Mouse (Mus musculus) heart, postnatal 14 days (tissue): ENCODE measurements at regions not wholly inside any gene's neighbourhood (a gene's known extent, or its start where the extent isn't known, plus 50 kb on each side); places are given as distances from the start of the nearest gene placed in this dataset.

Experiments
- DNase-seq, 2 experiments: peaks; one replicate each; pipeline ENCODE4 v3.0.0; 2021 to 2022
- intact Hi-C: fragments of 180-260 bp; cut with DNase I; formaldehyde crosslinking; loops from one replicate; pipeline ENCODE4 v1.15.1; 2025

GRCm38 (mm10) chr11:22675754-22676153 is 163.9 kb downstream of the Tmem17 start:
- DNase-seq: no peak
- intact Hi-C loops: no loop called here

GRCm38 (mm10) chr11:22677337-22677736 is 165.4 kb downstream of the Tmem17 start:
- peak; percentile 31 to 47 for DNase-seq
- intact Hi-C loops: no loop called here

- intact Hi-C loops: no loop called here
- no peak for DNase-seq
These were observed 172.7 kb downstream of the Tmem17 start for GRCm38 (mm10) chr11:22684576-22684975.

GRCm38 (mm10) chr11:22690829-22691228 is 169.9 kb downstream of the B3gnt2 start:
- intact Hi-C loops: loop anchor here (5.0 kb wide), 1 partner anchor 266 kb away; no protein-coding TSS in a partner anchor
- no peak for DNase-seq

- DNase-seq: no peak
- intact Hi-C loops: loop anchor here (5.0 kb wide), 1 partner anchor 265 kb away; no protein-coding TSS in a partner anchor
These were observed 168.4 kb downstream of the B3gnt2 start for GRCm38 (mm10) chr11:22692281-22692857.

GRCm38 (mm10) chr11:22692941-22693341 is 167.8 kb downstream of the B3gnt2 start:
- DNase-seq: no peak
- intact Hi-C loops: loop anchor here (5.0 kb wide), 1 partner anchor 264 kb away; no protein-coding TSS in a partner anchor

- intact Hi-C loops: loop anchor here (5.0 kb wide), 1 partner anchor 264 kb away; no protein-coding TSS in a partner anchor
These were observed 167.4 kb downstream of the B3gnt2 start for GRCm38 (mm10) chr11:22693376-22693775.

GRCm38 (mm10) chr11:22693984-22694383 is 166.8 kb downstream of the B3gnt2 start:
- intact Hi-C loops: loop anchor here (5.0 kb wide), 1 partner anchor 263 kb away; no protein-coding TSS in a partner anchor

More at GRCm38 (mm10) chr11:22693376-22693775, 167.4 kb downstream of the B3gnt2 start:
- DNase-seq: no peak

GRCm38 (mm10) chr11:22694829-22695228 is 165.9 kb downstream of the B3gnt2 start:
- intact Hi-C loops: loop anchor here (5.0 kb wide), 1 partner anchor 262 kb away; no protein-coding TSS in a partner anchor
- no peak for DNase-seq

More at GRCm38 (mm10) chr11:22693984-22694383, 166.8 kb downstream of the B3gnt2 start:
- DNase-seq: no peak

- no peak for DNase-seq
- intact Hi-C loops: no loop called here
These were observed 165.5 kb downstream of the B3gnt2 start for GRCm38 (mm10) chr11:22695237-22695636.

- peak in 1 of 2 experiments; percentile 52 for DNase-seq
- intact Hi-C loops: no loop called here
These were observed 162.5 kb downstream of the B3gnt2 start for GRCm38 (mm10) chr11:22698057-22698941.

GRCm38 (mm10) chr11:22706082-22706481 is 154.7 kb downstream of the B3gnt2 start:
- intact Hi-C loops: no loop called here
- DNase-seq: no peak
